Mouse (Mus musculus) hindbrain, embryonic 13.5 days (tissue): ENCODE results near the gene Cptp. TPM values are rescaled to one million over a fixed set of nuclear protein-coding genes. Genes with fewer than 3 reads are reported as not detected.

ENCODE experiments used
- ATAC-seq: fragments of 200-750 bp; cut with Nextera tagmentation; 2 replicates; pipeline ENCODE4 v1.8.0; 2017; ENCODE audit warnings: moderate TSS enrichment; ENCODE audit not compliant: low FRiP score
- H3K27ac ChIP-seq: fragments of 300-500 bp; sonication (generic); 2 replicates; pipeline ENCODE4 v1.5.1; 2015; ENCODE audit warnings: inconsistent platforms, mild to moderate bottlenecking, moderate library complexity
- H3K27me3 ChIP-seq: fragments of 300-500 bp; sonication (generic); 2 replicates; pipeline ENCODE4 v1.6.1; 2015; ENCODE audit warnings: mild to moderate bottlenecking, inconsistent platforms
- H3K36me3 ChIP-seq: fragments of 300-500 bp; sonication (generic); 2 replicates; pipeline ENCODE4 v1.6.1; 2015; ENCODE audit warnings: mild to moderate bottlenecking, inconsistent platforms
- H3K4me1 ChIP-seq: fragments of 300-500 bp; sonication (generic); replicated peaks from 2 replicates; pipeline ENCODE4 v1.6.1; 2015; ENCODE audit warnings: inconsistent platforms
- H3K4me2 ChIP-seq: fragments of 300-500 bp; sonication (generic); 2 replicates; pipeline ENCODE4 v1.6.1; 2015; ENCODE audit warnings: inconsistent platforms, mild to moderate bottlenecking, moderate library complexity
- H3K4me3 ChIP-seq: fragments of 300-500 bp; sonication (generic); 2 replicates; pipeline ENCODE4 v1.5.1; 2015; ENCODE audit warnings: mild to moderate bottlenecking, inconsistent platforms
- H3K9ac ChIP-seq: fragments of 300-500 bp; sonication (generic); 2 replicates; pipeline ENCODE4 v1.6.1; 2015; ENCODE audit warnings: mild to moderate bottlenecking, inconsistent platforms
- H3K9me3 ChIP-seq: fragments of 300-500 bp; sonication (generic); 2 replicates; pipeline ENCODE4 v1.6.1; 2016; ENCODE audit warnings: inconsistent platforms
- WGBS: fragments of 180-500 bp; shearing (Covaris S2); methylation state at CpG from one replicate; pipeline ENCODE4 v1.1.7; 2015; 5-methylcytosine and 5-hydroxymethylcytosine counted together
- polyA plus RNA-seq: library from polyadenylated mRNA; unstranded; fragments of >200 nt; fragmentation: Nextera tagmentation; extraction: Ambion mirVana; gene quantifications from 2 replicates; pipeline ENCODE4 v1.2.1, GENCODE M21; 2015

Cptp gene
- polyA plus RNA-seq, 1 experiment from 2014 or later: 23.3 TPM

DNA sequence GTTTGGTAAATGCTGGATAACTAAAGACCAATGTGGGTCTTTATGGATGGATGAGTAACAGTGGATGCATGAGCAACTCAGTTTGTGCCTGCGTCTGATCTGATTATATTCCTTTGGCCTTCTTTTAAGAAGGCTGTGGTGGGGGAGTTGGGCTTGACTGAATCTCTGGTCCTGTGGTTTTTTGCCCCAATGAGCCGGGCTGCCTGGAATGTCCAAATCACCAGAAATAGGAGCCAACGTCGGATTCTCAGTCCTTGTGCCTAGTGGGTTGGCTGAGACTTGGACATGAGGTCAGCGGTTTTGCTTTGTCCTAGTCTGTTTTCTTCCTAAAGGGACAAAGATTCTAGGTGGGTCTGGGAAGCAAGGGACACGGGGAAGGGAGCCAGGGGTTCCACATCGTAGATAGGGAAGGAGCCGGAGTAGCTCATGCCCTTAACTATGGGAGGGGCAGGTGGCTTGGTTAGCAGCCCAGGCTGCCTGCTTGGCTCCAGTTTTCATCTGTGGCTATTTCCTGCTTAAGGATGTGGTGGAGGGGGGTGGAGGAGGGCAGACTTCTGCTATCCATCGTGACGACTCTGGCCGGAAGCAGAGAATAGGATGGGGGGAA, 31.7 kb downstream of the Cptp start:
- Histone ChIP-seq H3K9ac (no peak overlapping the region), H3K4me3 (no peak overlapping the region), H3K4me2 (no peak overlapping the region), H3K36me3 (no peaks in the 10 kb centered on the region; the same call in 1 of the 2 replicates), H3K4me1 (peaks cover 45% of the 10 kb centered on the region), H3K27me3 (peaks cover 19% of the 10 kb centered on the region), H3K9me3 (no peaks in the 10 kb centered on the region), H3K27ac (no peak overlapping the region)
- no peak for ATAC-seq
- 82% methylated on average over 11 of the region's 11 CpGs for WGBS

DNA sequence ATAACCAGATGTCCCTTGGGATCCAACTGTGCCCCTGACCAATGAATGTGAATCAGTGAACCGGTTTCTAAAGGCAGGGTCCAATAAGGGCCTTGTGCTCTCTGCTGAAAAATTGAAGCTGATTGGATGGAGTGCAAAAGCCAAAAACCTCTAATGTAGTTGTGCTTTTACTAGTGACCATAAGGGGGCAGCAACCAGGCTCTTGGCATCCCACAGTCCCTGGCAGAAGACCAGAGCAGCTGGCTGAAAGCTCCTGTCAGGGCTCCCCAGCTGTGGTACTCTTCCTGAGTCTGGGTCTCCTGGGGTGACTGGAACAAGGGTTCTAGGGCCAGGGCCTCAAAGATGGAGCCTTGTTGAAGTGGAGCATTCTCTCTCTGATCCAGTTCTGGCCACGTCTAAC, 35.4 kb downstream of the Cptp start:
- no peak overlapping the region for H3K4me2 ChIP-seq
- no peaks in the 10 kb centered on the region for H3K27me3 ChIP-seq

GRCm38 (mm10) chr4:155833234-155833633, 36.0 kb downstream of the Cptp start:
- Histone ChIP-seq H3K4me2 (no peak overlapping the region), H3K9ac (peak overlapping the region; percentile 91; the same call in 1 of the 2 replicates), H3K4me3 (no peak overlapping the region), H3K27ac (no peak overlapping the region), H3K36me3 (no peaks in the 10 kb centered on the region; the same call in 1 of the 2 replicates), H3K4me1 (peaks cover 29% of the 10 kb centered on the region), H3K9me3 (no peaks in the 10 kb centered on the region), H3K27me3 (no peaks in the 10 kb centered on the region)
- WGBS: 86% methylated on average over 4 of the region's 4 CpGs
- ATAC-seq: no peak

More for the DNA sequence above, 35.4 kb downstream of the Cptp start:
- Histone ChIP-seq H3K36me3 (no peaks in the 10 kb centered on the region; the same call in 1 of the 2 replicates), H3K27ac (peak overlapping the region; percentile 72), H3K4me3 (0 out of 2 replicates have a peak overlapping the region, but pooled peaks have one; percentile 1), H3K9ac (no peak overlapping the region), H3K4me1 (peaks cover 29% of the 10 kb centered on the region), H3K9me3 (no peaks in the 10 kb centered on the region)
- 35% methylated on average over 2 of the region's 2 CpGs for WGBS
- ATAC-seq: no peak

- no peaks in the 10 kb centered on the region for H3K9me3 ChIP-seq
- ATAC-seq: no peak
- H3K36me3 ChIP-seq: peaks cover 6% of the 10 kb centered on the region
- H3K4me1 ChIP-seq: peaks cover 29% of the 10 kb centered on the region
- H3K4me2 ChIP-seq: peak overlapping the region; percentile 99
- peak overlapping the region; percentile 91 for H3K9ac ChIP-seq
- WGBS: 48% methylated on average over 10 of the region's 10 CpGs
- peak overlapping the region; percentile 89; the same call in 1 of the 2 replicates for H3K27ac ChIP-seq
- H3K4me3 ChIP-seq: peak overlapping the region; percentile 89
- H3K27me3 ChIP-seq: no peaks in the 10 kb centered on the region
These were observed 36.9 kb downstream of the Cptp start for GRCm38 (mm10) chr4:155832321-155832720.

DNA sequence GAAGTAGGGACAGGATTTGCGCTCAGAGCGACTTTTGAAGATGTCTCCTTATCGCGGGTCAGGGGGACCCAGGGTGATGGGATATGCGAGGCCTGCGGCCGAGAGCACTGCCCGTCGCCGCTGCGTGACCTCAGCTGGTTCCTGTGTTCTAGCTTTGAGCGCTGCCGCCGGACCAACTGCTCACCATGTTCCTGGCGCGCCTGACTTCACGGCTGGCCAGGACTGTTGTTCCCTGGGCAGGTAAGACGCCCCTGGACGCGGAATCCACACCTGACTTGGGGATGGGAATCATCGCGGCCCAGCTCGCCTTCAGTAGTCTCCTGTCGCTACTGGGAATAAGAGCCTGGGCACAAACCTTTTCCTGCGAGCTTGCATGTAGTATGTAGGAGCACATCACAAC, 37.4 kb downstream of the Cptp start:
- H3K4me2 ChIP-seq: peak overlapping the region; percentile 99
- peak overlapping the region; percentile 89 for H3K27ac ChIP-seq
- H3K4me1 ChIP-seq: peaks cover 29% of the 10 kb centered on the region
- no peaks in the 10 kb centered on the region for H3K9me3 ChIP-seq
- peak overlapping the region; percentile 91 for H3K9ac ChIP-seq
- peak overlapping the region; percentile 89 for H3K4me3 ChIP-seq
- H3K27me3 ChIP-seq: no peaks in the 10 kb centered on the region
- ATAC-seq: no peak; the same call in none of the 2 replicates
- H3K36me3 ChIP-seq: peaks cover 10% of the 10 kb centered on the region
- WGBS: under 1% methylated on average over 25 of the region's 25 CpGs

DNA sequence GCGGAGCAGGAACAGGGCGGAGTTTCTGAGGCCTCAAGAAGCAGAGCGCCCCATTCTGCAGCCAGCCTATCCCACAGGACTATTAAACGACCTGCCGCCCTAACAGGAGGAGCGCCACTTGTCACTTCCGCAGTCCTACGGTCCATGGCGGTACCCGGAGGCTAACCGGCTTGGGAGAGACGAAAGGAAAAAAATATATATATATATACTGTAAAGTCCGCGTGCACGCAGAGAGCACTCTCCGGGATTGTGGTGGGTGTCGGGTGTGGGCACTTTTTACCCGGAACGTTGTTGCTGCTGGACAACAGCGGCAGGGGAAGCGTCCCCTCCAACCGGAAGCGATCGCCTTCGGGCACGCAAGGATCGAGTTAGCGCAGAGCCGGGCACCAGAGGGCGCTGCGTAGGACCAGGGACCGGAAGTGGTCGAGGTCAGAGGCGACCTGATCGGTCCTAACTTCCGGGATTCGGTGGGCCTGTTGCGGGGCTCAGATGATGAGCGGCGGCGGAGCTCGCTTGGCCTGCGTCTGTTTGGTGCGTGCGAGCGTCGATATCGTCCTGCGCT, 38.0 kb downstream of the Cptp start, which contains the start of gene Aurkaip1:
Aurkaip1 (plus strand) TSS at position 68 of the 562 bp plus-strand sequence.
- peak within 1 kb of the TSS; percentile 99 for H3K4me2 ChIP-seq
- WGBS: under 1% methylated on average over 49 of the region's 49 CpGs
- peaks cover 16% of the 10 kb centered on the region for H3K36me3 ChIP-seq
- no peaks in the 10 kb centered on the region for H3K9me3 ChIP-seq
- H3K4me1 ChIP-seq: peaks cover 29% of the 10 kb centered on the region
- H3K4me3 ChIP-seq: peak within 1 kb of the TSS; percentile 89
- H3K9ac ChIP-seq: peak within 1 kb of the TSS; percentile 91
- no peaks in the 10 kb centered on the region for H3K27me3 ChIP-seq
- peak; percentile 94 for ATAC-seq
- H3K27ac ChIP-seq: peak within 1 kb of the TSS; percentile 89

DNA sequence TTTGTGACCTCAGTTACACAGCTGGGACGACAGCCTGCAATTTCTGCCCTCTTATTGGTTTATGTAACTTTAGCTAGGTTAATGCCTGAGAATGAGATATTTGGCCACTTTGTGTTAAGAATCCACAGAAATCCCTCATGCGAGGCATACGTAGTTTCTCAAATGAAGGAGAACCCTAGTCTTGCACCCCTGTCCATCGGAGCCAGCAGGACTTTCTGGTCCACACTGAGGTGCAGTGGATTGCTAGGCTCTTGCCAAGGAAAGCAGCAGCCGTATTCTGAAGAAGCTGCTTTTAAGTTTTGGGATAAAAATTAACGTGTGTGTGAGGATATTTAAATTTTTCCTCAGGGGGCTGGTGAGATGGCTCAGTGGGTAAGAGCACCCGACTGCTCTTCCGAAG, 38.6 kb downstream of the Cptp start:
- peaks cover 18% of the 10 kb centered on the region for H3K36me3 ChIP-seq
- no peak for ATAC-seq
- WGBS: 60% methylated on average over 8 of the region's 8 CpGs
- H3K27ac ChIP-seq: peak overlapping the region; percentile 67
- no peaks in the 10 kb centered on the region for H3K9me3 ChIP-seq
- H3K9ac ChIP-seq: no peak overlapping the region
- peaks cover 29% of the 10 kb centered on the region for H3K4me1 ChIP-seq
- no peaks in the 10 kb centered on the region for H3K27me3 ChIP-seq
- peak overlapping the region; percentile 89 for H3K4me3 ChIP-seq
- H3K4me2 ChIP-seq: peak overlapping the region; percentile 99

- Histone ChIP-seq H3K9me3 (no peaks in the 10 kb centered on the region), H3K27me3 (no peaks in the 10 kb centered on the region), H3K4me3 (no peak overlapping the region), H3K36me3 (peaks cover 25% of the 10 kb centered on the region), H3K9ac (no peak overlapping the region), H3K4me2 (no peak overlapping the region), H3K27ac (no peak overlapping the region), H3K4me1 (peaks cover 29% of the 10 kb centered on the region)
- 93% methylated on average over 4 of the region's 4 CpGs for WGBS
- no peak for ATAC-seq
These were observed 39.4 kb downstream of the Cptp start for GRCm38 (mm10) chr4:155829866-155830265.

GRCm38 (mm10) chr4:155823443-155823842, 45.8 kb downstream of the Cptp start:
- Histone ChIP-seq H3K4me1 (no peaks in the 10 kb centered on the region), H3K27me3 (no peaks in the 10 kb centered on the region), H3K9me3 (no peaks in the 10 kb centered on the region), H3K4me3 (no peak overlapping the region), H3K27ac (no peak overlapping the region), H3K36me3 (peaks cover 88% of the 10 kb centered on the region), H3K9ac (no peak overlapping the region), H3K4me2 (no peak overlapping the region)
- ATAC-seq: no peak
- WGBS: 98% methylated on average over 16 of the region's 16 CpGs

DNA sequence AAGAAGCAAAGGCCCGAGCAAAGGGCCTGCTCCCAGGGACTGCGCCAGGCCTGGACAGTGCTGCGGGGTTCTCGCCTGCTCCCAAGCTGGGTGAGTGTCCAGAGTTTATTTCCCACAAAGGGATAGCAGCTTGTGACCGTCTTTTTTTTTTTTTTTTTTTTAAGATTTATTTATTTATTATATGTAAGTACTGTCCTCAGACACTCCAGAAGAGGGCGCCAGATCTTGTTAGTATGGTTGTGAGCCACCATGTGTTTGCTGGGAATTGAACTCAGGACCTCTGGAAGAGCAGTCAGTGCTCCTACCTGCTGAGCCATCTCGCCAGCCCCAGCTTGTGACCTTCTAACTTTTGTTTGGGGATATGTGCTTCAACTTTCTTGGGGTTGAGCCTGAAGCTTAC, 48.2 kb downstream of the Cptp start:
- H3K27ac ChIP-seq: no peak overlapping the region
- peaks cover 95% of the 10 kb centered on the region for H3K36me3 ChIP-seq
- no peaks in the 10 kb centered on the region for H3K9me3 ChIP-seq
- 80% methylated on average over 7 of the region's 7 CpGs for WGBS
- ATAC-seq: no peak
- no peak overlapping the region for H3K4me2 ChIP-seq
- no peak overlapping the region for H3K4me3 ChIP-seq
- no peak overlapping the region for H3K9ac ChIP-seq
- H3K27me3 ChIP-seq: no peaks in the 10 kb centered on the region
- H3K4me1 ChIP-seq: no peaks in the 10 kb centered on the region

DNA sequence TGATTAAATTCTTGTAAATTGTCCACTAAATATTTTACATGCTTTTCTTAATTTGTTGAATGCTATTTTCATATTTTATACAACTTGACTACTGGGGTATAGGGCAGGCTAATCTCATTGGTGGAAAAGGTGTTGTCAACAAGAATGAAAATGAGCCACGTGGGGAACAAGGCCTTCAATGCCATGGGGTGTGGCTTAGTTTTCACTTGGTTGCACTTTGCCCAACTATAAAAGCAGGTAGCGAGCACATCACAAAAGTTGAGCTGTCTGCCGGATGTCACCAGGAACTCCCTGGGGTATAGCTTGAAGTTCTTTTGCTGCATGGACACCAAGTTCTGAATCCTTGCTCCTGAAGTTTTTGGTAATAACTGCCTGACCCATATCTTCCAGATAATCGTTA, 51.7 kb downstream of the Cptp start:
- ATAC-seq: no peak
- Histone ChIP-seq H3K4me3 (no peak overlapping the region), H3K27me3 (no peaks in the 10 kb centered on the region), H3K4me2 (no peak overlapping the region), H3K36me3 (peaks cover 87% of the 10 kb centered on the region), H3K9me3 (no peaks in the 10 kb centered on the region), H3K4me1 (peaks cover 22% of the 10 kb centered on the region), H3K27ac (no peak overlapping the region), H3K9ac (no peak overlapping the region)
- WGBS: 81% methylated on average over 4 of the region's 4 CpGs
